Mouse (Mus musculus) layer of hippocampus, adult 9-11 months (tissue): Measurements from ENCODE around the gene Rhoj.
"Not testable (repeated sequence)": the region's sequence is repeated elsewhere in the genome, so short reads cannot be mapped to it uniquely, and the experiment has no call there.

Experiments used
- DNase-seq: peaks from one replicate; pipeline ENCODE4 v3.0.0; 2022

Rhoj gene

GRCm38 (mm10) chr12:75307961-75308951 is at the start of gene Rhoj:
TSS of gene Rhoj (plus strand) at chr12:75308322.
- peak; percentile 48 for DNase-seq

- DNase-seq: no peak
Measured at GRCm38 (mm10) chr12:75271726-75272125, 36.4 kb upstream of the Rhoj start.

DNA sequence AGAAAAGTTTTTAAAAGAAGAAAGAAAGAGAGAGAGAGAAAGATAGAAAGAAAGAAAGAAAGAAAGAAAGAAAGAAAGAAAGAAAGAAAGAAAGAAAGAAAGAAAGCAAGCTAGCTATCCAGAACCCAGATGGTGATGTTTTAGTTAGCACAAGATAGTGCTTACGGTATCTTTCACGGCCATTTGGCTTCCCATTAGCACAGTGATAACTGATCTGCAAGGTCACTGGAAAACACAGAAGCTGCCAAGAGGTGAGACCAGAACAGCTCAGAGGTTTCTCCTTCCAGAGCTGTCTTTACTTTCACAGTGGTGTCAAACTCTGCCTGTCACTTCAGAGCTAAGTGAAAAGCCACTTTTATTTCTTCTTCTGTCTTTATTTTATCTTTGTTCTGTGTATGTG is 32.4 kb upstream of the Rhoj start:
- no peak for DNase-seq

GRCm38 (mm10) chr12:75277425-75277824 is 30.7 kb upstream of the Rhoj start:
- no peak for DNase-seq

DNA sequence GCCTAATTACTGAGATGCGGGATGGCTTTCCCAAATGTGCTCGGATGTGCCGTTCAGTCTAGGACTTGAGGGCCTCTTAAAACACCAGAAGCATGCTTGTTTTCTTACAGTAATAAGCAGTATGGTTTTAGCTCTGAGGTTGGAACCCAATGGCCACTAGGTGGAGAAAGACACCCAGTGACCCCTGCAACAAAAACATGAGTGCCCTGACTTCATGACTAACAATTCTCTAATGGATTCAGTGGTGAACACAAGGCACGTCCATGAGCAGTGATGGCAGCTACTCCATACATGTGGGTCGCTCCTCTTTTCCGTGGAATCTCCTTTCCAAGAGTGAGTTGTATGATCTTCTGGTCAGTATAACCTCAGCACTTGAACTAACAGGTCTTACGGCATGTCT is 27.6 kb upstream of the Rhoj start:
- DNase-seq: no peak

GRCm38 (mm10) chr12:75283226-75283625 is 24.9 kb upstream of the Rhoj start:
- DNase-seq: no peak

- DNase-seq: no peak
Measured at GRCm38 (mm10) chr12:75286166-75286565, 22.0 kb upstream of the Rhoj start.

- no peak for DNase-seq
Measured at GRCm38 (mm10) chr12:75290524-75290923, 17.6 kb upstream of the Rhoj start.

DNA sequence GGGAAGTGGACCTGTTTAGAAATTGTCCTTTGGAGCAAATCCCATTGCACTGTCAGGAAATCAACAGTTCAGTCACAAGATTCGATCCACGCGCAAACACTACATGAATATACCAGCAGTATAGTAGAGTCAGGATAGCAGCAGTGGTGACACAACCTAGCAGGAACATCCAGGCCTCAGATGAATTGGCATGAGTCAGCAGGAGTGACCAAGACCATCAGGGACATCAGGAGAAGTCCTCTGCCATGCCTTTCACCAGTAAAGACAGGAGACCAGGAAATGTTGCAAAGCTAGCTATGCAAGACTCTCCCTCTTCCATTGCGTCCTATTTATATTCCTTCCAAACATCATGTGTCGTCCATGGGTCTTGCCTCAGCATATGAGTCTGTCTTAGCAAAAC is 16.6 kb upstream of the Rhoj start:
- no peak for DNase-seq

GRCm38 (mm10) chr12:75292939-75293338 is 15.2 kb upstream of the Rhoj start:
- DNase-seq: no peak

DNA sequence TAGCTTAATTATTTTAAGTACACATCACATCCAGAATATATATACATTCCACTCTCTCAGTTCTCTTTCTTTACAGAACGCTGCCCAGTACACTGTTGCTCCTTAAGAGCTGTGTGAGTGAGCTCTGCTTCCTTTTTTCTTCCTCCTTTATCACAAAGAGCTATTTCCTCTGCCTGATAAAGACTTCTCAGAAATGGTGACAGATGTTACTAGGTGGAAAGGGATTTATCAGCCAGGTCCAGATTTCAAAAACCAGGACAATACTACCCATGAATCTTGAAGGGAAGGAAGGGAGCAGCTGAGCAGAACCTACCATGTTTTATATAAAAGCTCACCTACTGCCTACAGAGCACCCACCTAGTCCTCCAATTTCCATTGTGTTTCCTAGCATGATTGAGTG is 8.3 kb upstream of the Rhoj start:
- DNase-seq: no peak

GRCm38 (mm10) chr12:75304132-75304531 is 4.0 kb upstream of the Rhoj start:
- peak; percentile 49 for DNase-seq

- no peak for DNase-seq
Measured at GRCm38 (mm10) chr12:75309756-75310155, 1.6 kb downstream of the Rhoj start.

GRCm38 (mm10) chr12:75310766-75311165 is 2.6 kb downstream of the Rhoj start:
- DNase-seq: no peak

DNA sequence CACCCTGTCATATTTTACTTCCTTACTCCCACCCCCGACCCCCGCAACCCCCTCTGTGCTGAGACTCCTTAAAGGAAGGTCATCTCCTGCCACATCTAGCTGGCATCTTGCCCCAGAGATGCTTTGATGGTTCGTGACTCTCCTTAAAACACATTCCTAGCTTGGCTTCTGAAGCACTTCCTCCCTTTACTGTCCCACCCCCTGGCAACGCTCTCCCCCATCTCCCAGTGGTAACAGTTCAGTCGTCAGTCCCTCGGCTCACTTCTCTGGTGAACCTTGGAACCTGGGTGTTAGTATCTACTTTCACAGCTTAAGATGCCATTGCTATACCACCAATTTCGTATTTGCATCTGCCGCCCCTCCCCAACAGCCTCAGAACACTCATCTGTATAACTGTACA is 3.8 kb downstream of the Rhoj start:
- DNase-seq: no peak

DNA sequence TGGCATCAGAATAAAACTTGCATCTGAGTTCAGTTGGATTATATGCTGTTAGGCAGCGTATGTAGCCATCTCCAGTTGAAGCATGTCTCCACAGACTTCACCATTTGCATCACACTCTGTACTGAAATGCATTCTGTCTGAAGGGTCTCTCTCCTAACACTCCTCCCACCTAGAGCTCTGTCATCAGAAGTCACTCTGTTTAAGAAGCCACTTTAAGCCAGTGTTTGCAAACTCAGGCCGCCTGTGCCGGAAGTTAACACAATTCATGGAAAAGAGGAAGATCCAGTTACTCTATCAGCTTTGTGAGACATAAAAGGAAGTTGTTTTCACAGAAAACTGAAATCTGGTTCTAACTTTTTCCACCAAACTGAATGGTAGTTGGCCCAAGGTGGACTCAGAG is 5.9 kb downstream of the Rhoj start:
- DNase-seq: no peak

DNA sequence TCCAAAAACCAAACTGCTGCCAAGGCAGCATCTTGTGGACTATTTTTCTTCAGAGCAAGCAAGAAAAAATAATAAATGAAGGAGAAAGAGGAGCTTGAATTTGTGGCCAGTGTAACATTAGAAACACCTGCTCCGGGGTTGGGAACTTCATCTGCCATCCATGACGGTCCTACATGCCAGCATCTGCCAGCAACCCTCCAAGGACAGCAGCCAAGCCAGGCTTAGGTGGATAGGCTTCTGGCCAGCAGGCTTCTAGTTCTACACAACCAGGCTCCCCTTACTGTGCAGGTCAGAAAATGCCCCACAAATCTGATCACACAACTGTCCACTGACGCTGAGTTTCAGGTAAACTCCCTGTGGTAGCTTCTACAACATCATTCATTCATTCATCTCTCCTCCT is 7.7 kb downstream of the Rhoj start:
- no peak for DNase-seq

- DNase-seq: no peak
Measured at GRCm38 (mm10) chr12:75320441-75320925, 12.4 kb downstream of the Rhoj start.

- DNase-seq: no peak
Measured at GRCm38 (mm10) chr12:75321189-75321588, 13.1 kb downstream of the Rhoj start.

GRCm38 (mm10) chr12:75329188-75329587 is 21.1 kb downstream of the Rhoj start:
- no peak for DNase-seq

DNA sequence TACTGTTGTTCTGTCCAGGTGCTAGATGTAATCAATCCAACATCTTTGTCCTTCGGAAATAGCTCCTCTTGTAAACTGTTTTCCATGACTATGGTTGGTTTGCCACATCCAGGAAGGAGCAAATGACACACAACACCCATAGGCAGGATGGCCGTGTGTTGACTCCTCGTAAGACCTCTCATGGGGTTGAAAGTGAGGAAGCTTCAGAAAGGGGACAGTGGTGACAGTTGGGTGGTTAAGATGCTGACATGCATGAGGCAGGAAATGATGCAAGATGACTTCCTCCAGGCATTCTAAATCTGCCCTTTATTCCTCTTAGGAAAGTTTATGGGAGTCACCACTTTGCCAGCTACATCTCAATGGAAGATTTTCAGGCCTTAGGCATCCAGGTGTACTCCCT is 31.8 kb downstream of the Rhoj start:
- no peak for DNase-seq

GRCm38 (mm10) chr12:75340331-75340730 is 32.2 kb downstream of the Rhoj start:
- no peak for DNase-seq

GRCm38 (mm10) chr12:75348551-75348950 is 40.4 kb downstream of the Rhoj start:
- no peak for DNase-seq

GRCm38 (mm10) chr12:75349537-75349936 is 41.4 kb downstream of the Rhoj start:
- not testable (repeated sequence) for DNase-seq

DNA sequence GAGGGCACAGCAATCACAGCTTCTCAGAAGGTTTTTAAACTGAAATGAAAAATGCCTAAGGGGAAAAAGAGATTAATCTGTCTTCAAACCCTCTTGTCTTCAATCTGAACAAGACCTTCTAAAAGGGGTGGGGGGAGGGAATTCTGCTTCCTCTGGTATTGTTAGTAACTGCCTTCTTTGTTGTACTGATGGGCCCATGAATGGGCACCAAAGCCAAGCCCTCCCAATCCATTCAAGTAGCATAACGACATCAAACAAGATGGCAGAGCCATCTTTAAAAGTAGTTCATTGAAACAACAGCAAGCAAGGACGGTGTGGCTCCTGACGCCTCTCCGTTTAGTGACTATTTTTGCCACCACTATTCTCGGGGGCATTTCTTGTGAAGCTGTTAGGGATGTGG is 42.6 kb downstream of the Rhoj start:
- no peak for DNase-seq
